Mouse (Mus musculus): Measurements from ENCODE around the gene Trappc1. TPM values are rescaled to one million over a fixed set of nuclear protein-coding genes. Genes with fewer than 3 reads are reported as not detected.

Gene Trappc1
- polyA plus RNA-seq, 1 experiment = 72.3 TPM

GRCm38 (mm10) chr11:69373223-69373965, 49.6 kb downstream of the Trappc1 start:
- Histone ChIP-seq H3K27ac (ENCODE audit: insufficient read depth, low read depth, low read length) (no peak overlapping the region), H3K4me3 (ENCODE audit: insufficient read depth, low read depth, low read length) (no peak overlapping the region), H3K27me3 (replicated peaks; ENCODE audit: control insufficient read depth, insufficient read depth, low read length) (no peaks in the 10 kb centered on the region), H3K4me1 (ENCODE audit: control insufficient read depth, insufficient read depth, low read length) (peaks cover 2% of the 10 kb centered on the region; the same call in 1 of the 2 replicates), H3K36me3 (ENCODE audit: control insufficient read depth, insufficient read depth, low read length) (no peaks in the 10 kb centered on the region)
- no peak for DNase-seq
- 93% methylated on average over 16 of the region's 16 CpGs for WGBS
- TF ChIP-seq POLR2A (IDR thresholded peaks at IDR 0.05; ENCODE audit: low read depth, low read length) (no peak), CTCF (conservative IDR thresholded peaks at IDR 0.05; ENCODE audit: insufficient read depth, insufficient read length, low read depth, low read length) (no peak)

Other genes with a start within 250 kb of the Trappc1 start
- 102 and 106 TPM in 2 replicates for gene Vamp2, start 235.5 kb upstream of the Trappc1 start, polyA plus RNA-seq (2012; rRNA removed)
- 13.5 and 14.7 TPM in 2 replicates for gene Per1, start 228.8 kb upstream of the Trappc1 start, polyA plus RNA-seq (2012; rRNA removed)
- 0.18 and 0.19 TPM in 2 replicates for gene Hes7, start 203.6 kb upstream of the Trappc1 start, polyA plus RNA-seq (2012; rRNA removed)
- 0.74 and 0.79 TPM in 2 replicates for gene 9130213A22Rik, start 201.4 kb upstream of the Trappc1 start, polyA plus RNA-seq (2012; rRNA removed)
- gene Aloxe3, start 198.1 kb upstream of the Trappc1 start, polyA plus RNA-seq (2012; rRNA removed) = 0.39 and 0.48 TPM in 2 replicates
- 0.27 TPM in 2 replicates for gene Alox12b, start 167.0 kb upstream of the Trappc1 start, polyA plus RNA-seq (2012; rRNA removed)
- 0.05 and 0.08 TPM in 2 replicates for gene Alox8, start 126.1 kb upstream of the Trappc1 start, polyA plus RNA-seq (2012; rRNA removed)
- 0.02 TPM in 1 of 2 replicates, not detected in the other for gene Gucy2e, start 86.9 kb upstream of the Trappc1 start, polyA plus RNA-seq (2012; rRNA removed)
- gene Cntrob, start 205 bp upstream of the Trappc1 start, polyA plus RNA-seq (2012; rRNA removed) = 4.6 and 5.7 TPM in 2 replicates
- 1.2 and 1.3 TPM in 2 replicates for gene Kcnab3, start 2.3 kb downstream of the Trappc1 start, polyA plus RNA-seq (2012; rRNA removed)
- 1.5 and 2.1 TPM in 2 replicates for gene Rnf227, start 16.5 kb downstream of the Trappc1 start, polyA plus RNA-seq (2012; rRNA removed)
- gene Chd3, start 45.4 kb downstream of the Trappc1 start, polyA plus RNA-seq (2012; rRNA removed) = 168 and 175 TPM in 2 replicates
- gene Naa38, start 71.5 kb downstream of the Trappc1 start, polyA plus RNA-seq (2012; rRNA removed) = 251 and 317 TPM in 2 replicates
- gene Cyb5d1, start 71.7 kb downstream of the Trappc1 start, polyA plus RNA-seq (2012; rRNA removed) = 26.6 and 27.9 TPM in 2 replicates
- gene Tmem88, start 74.3 kb downstream of the Trappc1 start, polyA plus RNA-seq (2012; rRNA removed) = 25.4 and 25.8 TPM in 2 replicates
- gene Kdm6b, start 89.7 kb downstream of the Trappc1 start, polyA plus RNA-seq (2012; rRNA removed) = 8.8 and 10.5 TPM in 2 replicates
- 0.50 and 0.73 TPM in 2 replicates for gene Dnah2, start 225.1 kb downstream of the Trappc1 start, polyA plus RNA-seq (2012; rRNA removed)
- 0.81 and 0.84 TPM in 2 replicates for gene Efnb3, start 236.2 kb downstream of the Trappc1 start, polyA plus RNA-seq (2012; rRNA removed)

Data from kidney, adult 2 months (tissue).